Mouse (Mus musculus) large intestine, adult 2 months (tissue): ENCODE results near the gene 1190005I06Rik. TPM values are rescaled to one million over a fixed set of nuclear protein-coding genes. Genes with fewer than 3 reads are reported as not detected.
"Not testable (repeated sequence)": the region's sequence is repeated elsewhere in the genome, so short reads cannot be mapped to it uniquely, and the experiment has no call there.

Source experiments
- DNase-seq: peaks from one replicate; pipeline ENCODE4 v3.0.0-alpha.2; 2012; ENCODE audit warnings: low read depth, low spot score
- WGBS: fragments of 180-500 bp; shearing (Covaris S2); methylation state at CpG from one replicate; pipeline ENCODE4 v1.1.7; 2018; 5-methylcytosine and 5-hydroxymethylcytosine counted together
- polyA plus RNA-seq: library from polyadenylated mRNA; depleted of rRNA; stranded (reverse); fragments of >200 nt; gene quantifications from 2 replicates; pipeline ENCODE4 v1.2.3, GENCODE M21; 2012; rRNA removed

1190005I06Rik gene
- 2.6 TPM in 2 replicates for polyA plus RNA-seq

- 72% methylated on average over 7 of the region's 7 CpGs for WGBS
These were observed at the start of gene 1190005I06Rik for GRCm38 (mm10) chr8:120647532-120647931. TSS of gene 1190005I06Rik (minus strand) at chr8:120647632.

DNA sequence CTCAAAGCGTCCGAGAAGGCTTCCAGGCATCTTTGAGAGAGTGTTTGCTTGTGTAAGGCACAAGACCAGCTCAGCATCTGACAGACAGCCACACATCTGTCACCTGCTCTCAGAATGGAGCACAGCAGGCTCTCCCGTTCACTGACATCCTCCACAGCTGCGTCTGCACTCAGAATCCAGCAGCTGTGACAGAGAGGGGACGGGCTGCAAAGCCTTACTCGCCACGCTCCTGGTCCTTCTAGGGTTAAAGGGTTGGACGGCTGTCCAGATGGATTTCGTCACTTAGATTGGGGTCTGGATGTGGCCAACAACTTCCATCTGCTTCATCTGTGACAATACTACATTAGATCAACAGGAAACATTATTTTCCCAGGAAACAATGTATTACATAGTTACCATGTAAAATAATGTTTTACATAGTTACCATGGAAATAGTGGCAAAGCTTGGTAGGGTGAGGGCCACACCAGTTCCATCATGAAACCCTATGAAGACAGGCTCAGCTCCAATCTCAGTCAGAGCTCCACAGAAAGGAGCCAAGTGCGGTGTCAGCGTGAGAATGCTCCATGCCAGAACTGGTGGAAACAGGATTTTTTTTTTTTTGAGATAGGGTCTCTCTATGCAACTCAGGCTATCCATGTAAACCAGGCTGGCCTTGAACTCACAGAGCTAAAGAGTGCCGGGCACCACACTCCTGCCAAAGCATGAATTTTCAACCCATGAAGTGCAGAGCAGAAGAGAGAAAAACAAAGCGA is 49.1 kb upstream of the 1190005I06Rik start:
- no peak for DNase-seq

More at GRCm38 (mm10) chr8:120647532-120647931, at the start of gene 1190005I06Rik:
- DNase-seq, result no peak

GRCm38 (mm10) chr8:120693861-120694493 is 46.5 kb upstream of the 1190005I06Rik start:
- DNase-seq, result peak; percentile 70
- WGBS, result 10% methylated on average over 22 of the region's 22 CpGs

More for the DNA sequence above, 49.1 kb upstream of the 1190005I06Rik start:
- WGBS, result 57% methylated on average over 13 of the region's 13 CpGs

DNA sequence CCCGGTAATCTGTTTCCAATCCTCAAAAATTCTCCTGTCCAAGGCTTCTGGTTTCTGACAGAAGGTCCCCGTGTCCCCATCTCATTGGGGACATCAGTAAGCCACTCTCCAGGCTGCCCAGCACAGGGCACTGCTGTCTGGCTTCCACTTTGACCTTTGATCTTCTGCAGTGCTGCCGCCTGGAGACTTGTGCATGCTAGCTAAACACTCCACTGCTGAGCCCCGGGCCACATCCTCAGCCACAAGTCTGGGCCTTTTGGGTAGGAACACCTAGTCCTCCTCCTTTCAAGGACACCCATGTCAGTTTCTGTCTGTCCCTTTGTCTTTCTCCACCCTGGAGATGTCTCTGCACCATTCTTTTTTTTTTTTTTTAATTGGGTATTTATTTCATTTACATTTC is 45.5 kb upstream of the 1190005I06Rik start:
- WGBS, result 51% methylated on average over 4 of the region's 4 CpGs

GRCm38 (mm10) chr8:120688511-120688910 is 41.1 kb upstream of the 1190005I06Rik start:
- no peak for DNase-seq
- 96% methylated on average over 7 of the region's 7 CpGs for WGBS

More for the DNA sequence above, 45.5 kb upstream of the 1190005I06Rik start:
- DNase-seq, result no peak

DNA sequence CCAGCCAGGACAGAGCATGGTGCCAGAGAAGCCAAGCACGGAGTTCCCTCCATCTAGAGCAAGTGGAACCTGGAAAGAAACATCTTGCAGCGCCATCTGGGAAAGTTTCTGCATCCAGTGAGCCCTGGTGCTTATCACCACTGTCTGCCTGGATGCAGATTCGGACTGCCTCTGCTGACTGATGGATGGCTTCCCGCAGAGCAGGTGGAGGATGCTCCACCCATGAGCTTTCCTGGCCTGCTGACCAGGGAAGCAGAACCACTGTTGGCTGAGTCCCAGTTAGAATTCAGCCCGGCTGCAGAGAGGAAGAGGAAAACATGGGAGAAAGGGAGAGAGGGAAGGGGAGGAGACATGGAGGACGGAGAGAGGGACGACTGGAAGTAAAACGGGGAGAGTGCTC is 40.4 kb upstream of the 1190005I06Rik start:
- DNase-seq, result no peak
- 52% methylated on average over 8 of the region's 8 CpGs for WGBS

- WGBS, result 86% methylated on average over 5 of the region's 5 CpGs
- DNase-seq, result no peak
These were observed 39.1 kb upstream of the 1190005I06Rik start for GRCm38 (mm10) chr8:120686576-120686975.

DNA sequence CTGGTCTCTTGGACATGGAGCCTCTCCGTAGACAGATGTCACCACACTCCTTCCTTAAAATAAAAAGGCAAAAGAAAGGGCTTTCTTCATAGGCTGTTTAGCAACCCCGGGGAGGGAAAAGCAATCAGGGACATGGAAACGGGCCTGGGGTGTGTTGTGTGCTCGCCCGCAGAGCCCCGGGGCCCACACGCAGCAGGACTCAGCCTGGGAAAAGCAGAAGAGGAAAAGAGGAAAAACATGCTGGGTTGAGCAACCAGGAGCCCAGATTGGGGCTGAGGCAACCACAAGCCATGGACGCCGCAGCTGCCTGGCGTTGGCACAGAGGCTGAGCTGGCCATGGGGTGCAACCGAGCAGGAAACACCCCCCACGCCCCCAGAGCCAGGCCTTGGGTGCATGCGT is 38.6 kb upstream of the 1190005I06Rik start:
- WGBS, result 87% methylated on average over 13 of the region's 13 CpGs
- DNase-seq, result no peak

GRCm38 (mm10) chr8:120685591-120685990 is 38.2 kb upstream of the 1190005I06Rik start:
- 79% methylated on average over 8 of the region's 8 CpGs for WGBS
- no peak for DNase-seq

GRCm38 (mm10) chr8:120685097-120685496 is 37.7 kb upstream of the 1190005I06Rik start:
- WGBS, result 14% methylated on average over 5 of the region's 5 CpGs
- DNase-seq, result no peak

GRCm38 (mm10) chr8:120684082-120684481 is 36.6 kb upstream of the 1190005I06Rik start:
- 50% methylated on average over 5 of the region's 5 CpGs for WGBS
- DNase-seq, result no peak

- WGBS, result 10% methylated on average over 10 of the region's 10 CpGs
- peak; percentile 81 for DNase-seq
These were observed 36.2 kb upstream of the 1190005I06Rik start for GRCm38 (mm10) chr8:120683602-120684001.

DNA sequence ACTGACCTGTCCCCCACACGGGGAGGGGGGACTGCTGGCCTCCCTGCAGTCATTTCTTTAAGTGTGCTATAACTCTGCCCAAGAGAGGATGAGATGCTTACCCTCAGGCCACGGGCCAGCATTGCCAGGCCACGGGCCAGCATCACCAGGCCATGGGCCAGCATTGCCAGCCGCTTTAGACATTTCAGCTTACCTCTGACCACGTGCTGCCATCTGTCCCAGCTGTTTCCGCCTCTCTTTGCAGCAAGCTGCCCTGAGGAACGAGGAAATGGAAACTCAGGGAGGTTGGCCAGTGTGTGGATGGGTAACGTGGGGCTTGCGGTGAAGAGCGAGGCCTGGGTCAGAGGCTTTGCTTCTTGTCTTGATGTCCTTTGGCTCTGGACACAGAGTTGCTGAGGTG is 33.7 kb upstream of the 1190005I06Rik start:
- no peak for DNase-seq
- WGBS, result 77% methylated on average over 10 of the region's 10 CpGs

- not testable (repeated sequence) for DNase-seq
- WGBS, result 27% methylated on average over 7 of the region's 7 CpGs
These were observed 33.0 kb upstream of the 1190005I06Rik start for GRCm38 (mm10) chr8:120680405-120680804.

DNA sequence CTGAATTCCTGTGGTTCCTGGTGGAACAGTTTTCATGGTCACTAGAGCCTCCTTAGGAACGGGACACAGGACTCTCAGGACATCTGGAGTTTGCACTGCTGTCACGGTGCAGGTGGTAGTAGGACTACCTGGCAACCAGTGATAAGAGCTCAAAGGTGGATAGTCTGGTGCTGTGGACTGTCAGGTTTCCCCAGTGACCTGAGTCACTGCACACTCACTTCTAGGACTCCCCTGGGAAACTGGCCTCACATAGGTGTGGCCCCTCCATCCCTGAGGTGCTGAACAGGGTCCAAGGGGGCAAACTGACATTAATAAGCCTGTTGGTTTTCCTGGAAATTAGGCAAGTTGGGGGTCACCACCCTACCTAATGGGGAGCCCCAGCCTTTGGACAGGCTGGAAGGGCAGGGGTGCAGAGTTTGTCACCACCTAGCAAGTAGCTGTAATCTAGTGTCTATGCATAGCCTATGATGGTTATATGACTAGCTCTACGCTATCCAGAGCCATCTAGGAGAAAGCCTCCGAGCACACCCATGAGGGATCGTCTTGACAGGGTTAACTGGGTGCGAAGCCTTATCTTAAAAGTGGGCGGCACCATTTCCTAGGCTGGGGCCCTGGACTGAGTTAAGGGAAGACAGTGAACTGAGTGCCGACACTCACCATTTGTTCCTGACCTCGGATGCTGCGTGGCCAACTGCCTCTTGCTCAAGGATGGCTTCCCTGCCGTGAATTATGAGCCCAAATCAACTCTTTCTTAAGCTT is 32.4 kb upstream of the 1190005I06Rik start:
- whole genome bisulfite sequencing, result 24% methylated on average over 11 of the region's 11 CpGs
- no peak for DNase-seq

GRCm38 (mm10) chr8:120678447-120678846 is 31.0 kb upstream of the 1190005I06Rik start:
- DNase-seq, result no peak
- WGBS, result 15% methylated on average over 10 of the region's 10 CpGs

DNA sequence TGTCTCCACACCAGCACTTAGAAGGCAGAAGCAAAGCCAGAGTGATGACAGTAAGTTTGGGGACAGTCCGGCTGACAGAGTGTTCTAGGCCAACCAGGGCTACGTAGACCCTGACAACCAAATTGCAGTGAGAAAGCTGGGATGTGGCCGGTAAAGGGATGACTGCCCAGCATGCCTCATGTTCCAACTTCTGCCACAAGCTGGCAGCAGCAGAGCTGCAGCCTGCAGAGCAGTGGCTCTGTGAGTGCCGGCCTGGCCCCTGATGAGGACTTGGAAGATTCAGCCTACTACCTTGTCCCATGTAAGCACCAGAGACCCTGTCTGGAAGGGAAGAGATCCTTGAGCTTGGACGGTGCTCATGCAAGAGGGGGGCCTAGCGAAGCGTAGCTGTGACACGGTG is 28.3 kb upstream of the 1190005I06Rik start:
- 76% methylated on average over 8 of the region's 8 CpGs for WGBS
- no peak for DNase-seq

- WGBS, result 92% methylated on average over 7 of the region's 7 CpGs
- DNase-seq, result no peak
These were observed 25.9 kb upstream of the 1190005I06Rik start for GRCm38 (mm10) chr8:120673298-120673697.

GRCm38 (mm10) chr8:120672626-120673229 is 25.3 kb upstream of the 1190005I06Rik start:
- DNase-seq, result no peak
- WGBS, result 86% methylated on average over 16 of the region's 16 CpGs

GRCm38 (mm10) chr8:120671775-120672174 is 24.3 kb upstream of the 1190005I06Rik start:
- 52% methylated on average over 6 of the region's 6 CpGs for WGBS
- no peak for DNase-seq
